In the genomic region with DNA sequence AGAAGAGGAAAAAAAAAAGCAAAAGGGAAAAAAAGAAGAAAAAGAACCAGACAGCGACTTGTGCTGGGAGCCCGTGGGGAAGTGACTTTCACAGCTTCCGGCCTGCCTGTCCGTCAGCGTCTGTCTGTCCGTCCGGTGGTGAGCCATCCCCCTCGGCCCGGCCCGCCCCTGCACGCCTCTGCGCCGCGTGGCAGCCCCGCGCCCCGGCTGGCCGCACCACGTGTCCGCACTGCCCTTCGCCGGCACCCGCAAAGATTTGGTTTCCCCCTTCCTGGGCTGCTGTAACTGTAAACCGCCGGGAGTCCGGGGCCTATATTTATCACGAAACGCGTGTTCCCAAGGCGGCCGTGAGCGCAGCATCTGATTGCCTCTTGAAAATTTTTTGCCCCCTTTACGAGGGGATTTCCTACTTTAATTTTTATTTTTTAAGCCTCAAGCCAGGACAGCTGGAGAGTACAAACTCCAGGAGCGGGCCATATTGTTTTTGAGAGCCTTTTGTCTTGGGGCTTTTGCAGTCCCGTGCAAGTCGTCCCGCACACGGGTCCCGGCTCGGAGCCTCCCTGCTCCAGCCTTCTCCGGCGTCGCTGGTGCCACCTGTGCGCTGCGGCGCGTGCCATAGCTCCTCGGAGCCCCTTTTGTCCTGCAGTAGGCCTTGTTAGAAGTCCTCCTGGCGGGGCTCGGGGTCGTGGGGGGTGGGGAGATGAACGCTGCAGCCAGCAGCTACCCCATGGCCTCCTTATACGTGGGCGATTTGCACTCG, we compare ENCODE assay signal across 9 mouse cellular contexts. TPM values are rescaled to one million over a fixed set of nuclear protein-coding genes. Genes with fewer than 3 reads are reported as not detected.
DNase-seq lines count a peak whose midpoint lies in the region; ATAC-seq and TF ChIP-seq lines count a peak whose summit lies in the region.
"Not testable (repeated sequence)": the region's sequence is repeated elsewhere in the genome, so short reads cannot be mapped to it uniquely, and the experiment has no call there.
"Had no signal": no experiment of that assay in that cellular context is flagged by ENCODE, and none has a peak within 500 bp of the region (broad histone marks: within the 10 kb centered on the region; RNA-seq: fewer than 3 reads in every experiment).

No protein-coding gene starts in this region.

- peak overlapping the region; percentile 77 for H3K27ac ChIP-seq in MEL (ENCODE audit: control insufficient read depth, low read depth, low read length)
- peak overlapping the region; percentile 34; the same call in 1 of the 2 replicates for H3K27ac ChIP-seq in lung, embryonic 14.5 days (ENCODE audit: low read depth)
- peak overlapping the region; percentile 58; the same call in 1 of the 2 replicates for H3K27ac ChIP-seq in stomach, postnatal 0 days (replicated peaks)

- not testable (repeated sequence) for TF ChIP-seq EP300 in MEL (IDR thresholded peaks at IDR 0.05; ENCODE audit: low read depth in 1 of 2, low read length in 2 of 2); stomach, postnatal 0 days (optimal IDR thresholded peaks at IDR 0.05)

- not testable (repeated sequence) for H3K9me3 ChIP-seq in MEL (replicated peaks; ENCODE audit: insufficient read depth, low read length); lung, embryonic 14.5 days (ENCODE audit: low read depth, low read length); stomach, postnatal 0 days (ENCODE audit: control insufficient read depth, low read length)

- H3K4me2 ChIP-seq in lung, embryonic 14.5 days, result peak overlapping the region; percentile 96
- peak overlapping the region; percentile 73 for H3K4me2 ChIP-seq in stomach, postnatal 0 days (replicated peaks; ENCODE audit: low read depth)

- not testable (repeated sequence) for DNase-seq in MEL (ENCODE audit: low read depth, low spot score)
- peak; percentile 40 to 44 for DNase-seq in cerebellum, postnatal 10 days
- DNase-seq in frontal cortex, postnatal 36 days (ENCODE audit: low spot score in 2 of 2), result peak; percentile 29 to 43
- peak; percentile 56 for DNase-seq in heart, postnatal 4 days
- peak; percentile 49 for DNase-seq in kidney, postnatal 14 days
- peak; percentile 46 for DNase-seq in lung, embryonic 14.5 days
- DNase-seq in natural killer cell, adult 2 months (ENCODE audit: low spot score in 2 of 2), result peak; percentile 44 to 50
- peak; percentile 50 for DNase-seq in stomach, postnatal 0 days (ENCODE audit: low spot score)

- not testable (repeated sequence) for H3K27me3 ChIP-seq in MEL (ENCODE audit: control insufficient read depth in 1 of 2, insufficient read depth in 2 of 2, low read length in 2 of 2); lung, embryonic 14.5 days (ENCODE audit: insufficient read depth, low read length); stomach, postnatal 0 days (ENCODE audit: control insufficient read depth, insufficient read depth, low read length)

- peak overlapping the region; percentile 95 for H3K9ac ChIP-seq in MEL (ENCODE audit: control insufficient read depth, low read depth, low read length, poor library complexity, severe bottlenecking)
- H3K9ac ChIP-seq in lung, embryonic 14.5 days, result peak overlapping the region; percentile 65
- H3K9ac ChIP-seq in stomach, postnatal 0 days (ENCODE audit: low read length), result peak overlapping the region; percentile 57

- not testable (repeated sequence) for TF ChIP-seq RAD21 in MEL (IDR thresholded peaks at IDR 0.05; ENCODE audit: low read depth, low read length)

- H3K4me1 ChIP-seq in MEL (ENCODE audit: control insufficient read depth in 1 of 2, insufficient read depth in 2 of 2, low read length in 2 of 2), result peaks cover 11 to 27% of the 10 kb centered on the region in 2 experiments
- not testable (repeated sequence) for H3K4me1 ChIP-seq in lung, embryonic 14.5 days (ENCODE audit: insufficient read depth); stomach, postnatal 0 days (replicated peaks; ENCODE audit: control insufficient read depth, insufficient read depth)

- WGBS in lung, embryonic 14.5 days, result under 1% methylated on average over 46 of the region's 55 CpGs
- WGBS in stomach, postnatal 0 days, result under 1% methylated on average over 30 of the region's 55 CpGs

- TF ChIP-seq CTCF in MEL (IDR thresholded peaks at IDR 0.05 in 2 of 3, conservative IDR thresholded peaks at IDR 0.05 in 1 of 3; ENCODE audit: control insufficient read depth in 1 of 3, insufficient read depth in 1 of 3, low read depth in 2 of 3, low read length in 3 of 3, poor library complexity in 1 of 3, severe bottlenecking in 1 of 3); lung, embryonic 14.5 days (IDR thresholded peaks at IDR 0.05; ENCODE audit: low read depth); stomach, postnatal 0 days (IDR thresholded peaks at IDR 0.05; ENCODE audit: low read depth): not testable (repeated sequence)

- peaks cover 20 to 27% of the 10 kb centered on the region in 2 experiments for H3K36me3 ChIP-seq in MEL (ENCODE audit: control insufficient read depth in 1 of 2, insufficient read depth in 2 of 2, low read length in 2 of 2)
- peaks cover 31% of the 10 kb centered on the region for H3K36me3 ChIP-seq in lung, embryonic 14.5 days (ENCODE audit: insufficient read depth)
- H3K36me3 ChIP-seq in stomach, postnatal 0 days (ENCODE audit: control insufficient read depth, insufficient read depth, low read length), result not testable (repeated sequence)

- ATAC-seq in lung, embryonic 14.5 days (ENCODE audit: insufficient read depth), result peak; percentile 75
- ATAC-seq in stomach, postnatal 0 days (ENCODE audit: low FRiP score, low TSS enrichment), result peak; percentile 62

- peak overlapping the region; percentile 87 to 98 for H3K4me3 ChIP-seq in MEL (ENCODE audit: control insufficient read depth in 1 of 2, insufficient read depth in 1 of 2, low read depth in 2 of 2, low read length in 2 of 2)
- H3K4me3 ChIP-seq in lung, embryonic 14.5 days (ENCODE audit: low read depth, low read length), result peak overlapping the region; percentile 59
- H3K4me3 ChIP-seq in stomach, postnatal 0 days (ENCODE audit: low read depth, low read length), result peak overlapping the region; percentile 49

- peaks cover 47% of the 10 kb centered on the region for H3K79me2 ChIP-seq in MEL (ENCODE audit: control insufficient read depth, insufficient read depth, low read length, poor library complexity)

- TF ChIP-seq POLR2A in MEL (IDR thresholded peaks at IDR 0.05; ENCODE audit: control insufficient read depth in 1 of 2, insufficient read depth in 1 of 2, low read depth in 1 of 2, low read length in 2 of 2, poor library complexity in 1 of 2), result peak in 1 of 2 experiments; percentile 1; a peak in 1 of 4 replicates

TF ChIP-seq in MEL, 35 proteins besides CTCF, POLR2A, EP300 and RAD21:
- TF ChIP-seq MYC (IDR thresholded peaks at IDR 0.05; ENCODE audit: low read depth, low read length) (peak; percentile 60; the same call in 1 of the 2 replicates), HCFC1 (IDR thresholded peaks at IDR 0.05; ENCODE audit: low read depth, low read length) (0 out of 2 replicates have a peak, but pooled peaks have one; percentile 15), SIN3A (IDR thresholded peaks at IDR 0.05; ENCODE audit: low read length) (peak; percentile 3; the same call in 1 of the 2 replicates)

RNA-seq across cellular contexts. Expression of a gene that starts 20.9 kb away (rescaled TPM):
- total RNA-seq in MEL (2012; rRNA removed), result 330 and 394 TPM in 2 replicates
- 100 to 1,000 TPM in 1 of 2 experiments, not detected in 1; 684 TPM for polyA plus RNA-seq in MEL (2012; ENCODE audit: insufficient read depth in 1 of 2, insufficient read length in 2 of 2, low read depth in 1 of 2, low replicate concordance in 2 of 2, missing spikeins in 1 of 2)
- total RNA-seq in heart, postnatal 4 days (2021), result 100 to 1,000 TPM; 246 to 255 TPM
- 46.1 and 50.0 TPM in 2 replicates for polyA plus RNA-seq in lung, embryonic 14.5 days (2014; fragmentation: Nextera tagmentation; extraction: Ambion mirVana)
- 14.6 and 15.7 TPM in 2 replicates for polyA plus RNA-seq in stomach, postnatal 0 days (2015; fragmentation: Nextera tagmentation; extraction: Ambion mirVana)

RNA-seq across cellular contexts. Expression of a gene that starts 40.3 kb away (rescaled TPM):
- not detected in 2 replicates for total RNA-seq in MEL (2012; rRNA removed)
- polyA plus RNA-seq in MEL (2012; ENCODE audit: insufficient read depth in 1 of 2, insufficient read length in 2 of 2, low read depth in 1 of 2, low replicate concordance in 2 of 2, missing spikeins in 1 of 2), result under 1 TPM in 1 of 2 experiments, not detected in 1; 0.04 TPM
- total RNA-seq in heart, postnatal 4 days (2021), result not detected
- polyA plus RNA-seq in lung, embryonic 14.5 days (2014; fragmentation: Nextera tagmentation; extraction: Ambion mirVana), result not detected in 2 replicates
- not detected in 2 replicates for polyA plus RNA-seq in stomach, postnatal 0 days (2015; fragmentation: Nextera tagmentation; extraction: Ambion mirVana)

RNA-seq across cellular contexts. Expression of a gene that starts 49.7 kb away (rescaled TPM):
- total RNA-seq in MEL (2012; rRNA removed), result not detected in 2 replicates
- not detected for polyA plus RNA-seq in MEL (2012; ENCODE audit: insufficient read depth in 1 of 2, insufficient read length in 2 of 2, low read depth in 1 of 2, low replicate concordance in 2 of 2, missing spikeins in 1 of 2)
- total RNA-seq in heart, postnatal 4 days (2021), result 10 to 100 TPM; 26.9 to 28.3 TPM
- polyA plus RNA-seq in lung, embryonic 14.5 days (2014; fragmentation: Nextera tagmentation; extraction: Ambion mirVana), result 34.9 and 36.9 TPM in 2 replicates
- polyA plus RNA-seq in stomach, postnatal 0 days (2015; fragmentation: Nextera tagmentation; extraction: Ambion mirVana), result 4.9 and 6.0 TPM in 2 replicates

RNA-seq across cellular contexts. Expression of a gene that starts 60.0 kb away (rescaled TPM):
- 0.19 and 0.23 TPM in 2 replicates for total RNA-seq in MEL (2012; rRNA removed)
- polyA plus RNA-seq in MEL (2012; ENCODE audit: insufficient read depth in 1 of 2, insufficient read length in 2 of 2, low read depth in 1 of 2, low replicate concordance in 2 of 2, missing spikeins in 1 of 2), result under 1 TPM in 1 of 2 experiments, not detected in 1; 0.43 TPM
- total RNA-seq in heart, postnatal 4 days (2021), result under 1 TPM in 1 of 2 experiments, not detected in 1; 0.14 TPM
- polyA plus RNA-seq in lung, embryonic 14.5 days (2014; fragmentation: Nextera tagmentation; extraction: Ambion mirVana), result 0.11 and 0.30 TPM in 2 replicates
- polyA plus RNA-seq in stomach, postnatal 0 days (2015; fragmentation: Nextera tagmentation; extraction: Ambion mirVana), result 0.67 and 0.97 TPM in 2 replicates
- total RNA-seq: layer of hippocampus, postnatal 14 days had no signal
